Mouse (Mus musculus): ENCODE measurements around the gene Pcmt1. TPM values are rescaled to one million over a fixed set of nuclear protein-coding genes. Genes with fewer than 3 reads are reported as not detected.

Gene Pcmt1
- polyA plus RNA-seq, 1 experiment from 2014 or later, result 134 TPM

DNA sequence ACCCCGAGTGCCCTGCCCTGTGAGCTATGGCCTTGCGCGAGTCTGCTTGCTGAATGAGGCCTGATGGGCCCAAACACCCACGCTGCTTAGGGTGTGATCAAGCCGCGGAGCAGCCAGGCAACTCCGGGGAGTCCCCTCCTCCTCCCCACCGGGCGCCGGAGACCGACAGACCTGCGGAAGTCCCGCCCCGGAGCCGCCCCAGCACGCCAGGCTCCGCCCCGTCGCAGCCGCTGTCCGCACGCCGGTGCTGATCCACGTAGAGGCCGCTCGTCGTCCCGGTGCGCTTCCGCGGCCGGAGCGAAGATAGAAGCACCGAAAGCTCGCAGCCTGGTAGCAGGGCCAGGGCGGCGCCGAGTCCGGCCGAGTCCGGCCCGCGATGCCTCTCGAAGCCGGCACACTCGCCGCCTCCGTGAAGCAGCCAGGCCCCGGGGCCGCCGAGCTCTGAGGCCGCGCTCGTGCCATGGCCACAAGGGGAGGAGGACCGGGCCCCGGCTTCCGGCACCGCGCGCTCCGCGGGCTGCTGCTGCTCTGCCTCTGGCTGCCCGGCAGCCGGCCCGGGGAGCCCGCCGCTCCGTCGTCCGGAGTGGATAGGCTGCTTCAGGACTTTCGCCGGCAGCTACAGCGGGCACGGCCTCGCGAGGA is 91.2 kb downstream of the Pcmt1 start, which contains the start of gene Lrp11:
Lrp11 (plus strand) TSS at position 209 of the 642 bp plus-strand sequence.
- Histone ChIP-seq H3K27me3 (replicated peaks) (peaks cover 25% of the 10 kb centered on the region), H3K4me1 (replicated peaks) (peaks cover 7% of the 10 kb centered on the region), H3K9me3 (replicated peaks) (no peaks in the 10 kb centered on the region), H3K9ac (peak within 1 kb of the TSS; percentile 72), H3K36me3 (no peaks in the 10 kb centered on the region), H3K4me3 (peak within 1 kb of the TSS; percentile 78), H3K27ac (ENCODE audit: poor library complexity, severe bottlenecking) (no peak within 1 kb of the TSS; the same call in 1 of the 2 replicates), H3K4me2 (peak within 1 kb of the TSS; percentile 100)
- WGBS, result under 1% methylated on average over 76 of the region's 76 CpGs
- ATAC-seq (ENCODE audit: insufficient number of reproducible peaks, low FRiP score), result peak; percentile 93

DNA sequence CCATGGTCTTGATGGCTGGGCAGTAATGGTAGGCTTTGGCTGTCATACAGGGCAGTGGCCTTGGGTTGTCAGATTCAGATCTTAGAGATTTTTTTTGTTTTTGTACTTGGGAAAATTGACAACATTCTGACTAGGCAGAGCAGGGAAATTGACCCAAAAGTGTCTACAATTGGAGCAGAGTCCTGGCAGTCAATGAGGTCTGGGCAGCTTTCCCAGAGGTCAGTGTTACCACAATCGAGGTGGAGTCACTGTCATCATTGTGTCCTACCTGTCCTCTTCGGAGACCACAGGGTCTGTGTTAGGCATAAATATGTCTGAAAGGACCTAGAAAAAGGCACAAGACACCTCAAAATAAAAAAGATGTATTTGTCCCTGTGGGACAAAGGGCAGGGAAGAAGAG is 94.2 kb downstream of the Pcmt1 start:
- Histone ChIP-seq H3K27me3 (replicated peaks) (peaks cover 17% of the 10 kb centered on the region), H3K9ac (no peak overlapping the region), H3K4me1 (replicated peaks) (peaks cover 17% of the 10 kb centered on the region), H3K4me2 (no peak overlapping the region), H3K9me3 (replicated peaks) (no peaks in the 10 kb centered on the region), H3K36me3 (no peaks in the 10 kb centered on the region), H3K4me3 (no peak overlapping the region), H3K27ac (ENCODE audit: poor library complexity, severe bottlenecking) (no peak overlapping the region)
- 59% methylated on average over 2 of the region's 2 CpGs for WGBS
- ATAC-seq (ENCODE audit: insufficient number of reproducible peaks, low FRiP score), result no peak

DNA sequence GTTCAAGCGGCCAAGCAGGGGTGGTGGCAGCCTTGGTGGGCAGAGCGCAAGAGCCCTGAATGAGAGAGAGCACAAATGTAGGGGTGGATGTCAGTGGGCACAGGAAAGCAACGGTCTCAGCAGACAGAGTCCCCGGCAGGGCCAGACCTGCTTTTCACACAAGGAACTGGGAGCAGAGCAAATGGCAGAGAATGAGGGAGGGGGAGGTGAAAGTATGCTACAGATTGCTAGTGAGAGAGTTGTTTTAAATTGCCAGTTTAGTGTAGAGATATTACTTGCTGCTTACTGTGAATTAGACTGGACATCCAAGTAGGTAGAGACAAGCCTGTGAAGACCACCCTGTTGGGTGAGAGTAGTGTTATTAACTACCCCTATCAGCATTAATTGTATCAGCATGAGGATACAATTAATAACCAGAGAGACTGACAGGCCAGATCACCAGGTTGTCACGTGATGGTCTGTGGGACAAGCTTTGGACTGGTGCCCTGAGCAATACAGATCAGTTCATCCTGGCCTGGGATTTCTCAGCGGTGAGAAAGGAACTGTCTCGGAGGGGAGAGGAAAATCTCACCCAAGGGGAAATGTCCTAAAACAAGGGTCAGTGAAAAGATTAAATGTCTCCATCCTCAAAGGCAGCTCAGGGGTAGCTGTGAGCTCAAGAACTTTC is 97.9 kb downstream of the Pcmt1 start:
- Histone ChIP-seq H3K9ac (no peak overlapping the region), H3K27me3 (replicated peaks) (peaks cover 8% of the 10 kb centered on the region; the same call in 1 of the 2 replicates), H3K4me1 (replicated peaks) (peaks cover 10% of the 10 kb centered on the region), H3K4me2 (no peak overlapping the region), H3K9me3 (replicated peaks) (no peaks in the 10 kb centered on the region), H3K36me3 (no peaks in the 10 kb centered on the region), H3K27ac (ENCODE audit: poor library complexity, severe bottlenecking) (no peak overlapping the region), H3K4me3 (no peak overlapping the region)
- 39% methylated on average over 7 of the region's 7 CpGs for WGBS
- no peak for ATAC-seq (ENCODE audit: insufficient number of reproducible peaks, low FRiP score)

- Histone ChIP-seq H3K4me1 (replicated peaks) (peaks cover 10% of the 10 kb centered on the region), H3K27ac (ENCODE audit: poor library complexity, severe bottlenecking) (no peak overlapping the region), H3K9me3 (replicated peaks) (no peaks in the 10 kb centered on the region), H3K4me2 (no peak overlapping the region; the same call in 1 of the 2 replicates), H3K27me3 (replicated peaks) (peaks cover 8% of the 10 kb centered on the region; the same call in 1 of the 2 replicates), H3K9ac (no peak overlapping the region), H3K4me3 (no peak overlapping the region), H3K36me3 (no peaks in the 10 kb centered on the region)
- 29% methylated on average over 11 of the region's 11 CpGs for WGBS
- no peak for ATAC-seq (ENCODE audit: insufficient number of reproducible peaks, low FRiP score)
Measured at GRCm38 (mm10) chr10:7582157-7582890, 98.6 kb downstream of the Pcmt1 start.

DNA sequence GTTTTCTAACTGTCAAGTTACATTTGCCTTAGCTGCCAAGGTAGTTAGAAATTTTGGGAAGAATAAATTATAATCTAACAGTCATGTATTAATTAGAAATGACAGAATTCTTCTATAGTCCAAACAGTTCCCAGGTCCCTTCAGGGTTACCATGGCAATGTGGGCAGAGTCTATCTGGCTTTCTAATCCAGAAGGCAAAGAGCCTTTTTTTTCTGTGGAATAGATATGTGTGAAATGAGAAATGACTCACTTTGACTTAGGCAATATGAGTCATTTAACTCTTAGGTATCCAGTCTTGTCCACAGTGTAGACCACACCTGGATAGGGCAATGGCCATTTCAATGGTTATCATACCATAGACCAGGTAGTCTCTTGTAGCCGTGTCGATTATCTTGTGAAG is 99.5 kb downstream of the Pcmt1 start:
- no peak for ATAC-seq (ENCODE audit: insufficient number of reproducible peaks, low FRiP score)
- H3K4me2 ChIP-seq, result no peak overlapping the region

More for the DNA sequence above, 99.5 kb downstream of the Pcmt1 start:
- no peaks in the 10 kb centered on the region for H3K36me3 ChIP-seq
- H3K27ac ChIP-seq (ENCODE audit: poor library complexity, severe bottlenecking), result no peak overlapping the region
- H3K9me3 ChIP-seq (replicated peaks), result no peaks in the 10 kb centered on the region
- peaks cover 8% of the 10 kb centered on the region; the same call in 1 of the 2 replicates for H3K27me3 ChIP-seq (replicated peaks)
- peaks cover 10% of the 10 kb centered on the region for H3K4me1 ChIP-seq (replicated peaks)
- no peak overlapping the region for H3K9ac ChIP-seq
- H3K4me3 ChIP-seq, result no peak overlapping the region
- WGBS, result 82% methylated on average over 2 of the region's 2 CpGs

Other genes starting within 250 kb of the Pcmt1 start
- 9.7 and 11.5 TPM in 2 replicates for gene Ulbp1, start 207.5 kb downstream of the Pcmt1 start, polyA plus RNA-seq (2016; fragmentation: Nextera tagmentation; extraction: Ambion mirVana)
- gene Lrp11, start 91.3 kb downstream of the Pcmt1 start, polyA plus RNA-seq (2016; fragmentation: Nextera tagmentation; extraction: Ambion mirVana), result 3.2 and 3.9 TPM in 2 replicates
- 34.5 and 39.7 TPM in 2 replicates for gene Nup43, start 13.6 kb downstream of the Pcmt1 start, polyA plus RNA-seq (2016; fragmentation: Nextera tagmentation; extraction: Ambion mirVana)
- gene Lats1, start 78 bp upstream of the Pcmt1 start, polyA plus RNA-seq (2016; fragmentation: Nextera tagmentation; extraction: Ambion mirVana), result 5.5 and 5.8 TPM in 2 replicates
- gene Katna1, start 44.9 kb upstream of the Pcmt1 start, polyA plus RNA-seq (2016; fragmentation: Nextera tagmentation; extraction: Ambion mirVana), result 33.4 and 37.0 TPM in 2 replicates
- 78.5 and 80.5 TPM in 2 replicates for gene Ginm1, start 111.7 kb upstream of the Pcmt1 start, polyA plus RNA-seq (2016; fragmentation: Nextera tagmentation; extraction: Ambion mirVana)
- 31.3 and 33.0 TPM in 2 replicates for gene Ppil4, start 111.8 kb upstream of the Pcmt1 start, polyA plus RNA-seq (2016; fragmentation: Nextera tagmentation; extraction: Ambion mirVana)
- 0.15 and 0.22 TPM in 2 replicates for gene Zc3h12d, start 151.3 kb upstream of the Pcmt1 start, polyA plus RNA-seq (2016; fragmentation: Nextera tagmentation; extraction: Ambion mirVana)

All from heart, embryonic 12.5 days (tissue).